Mouse (Mus musculus) gastrocnemius, adult 18-20 months (tissue): ENCODE data around the gene Plekhh1. TPM values are rescaled to one million over a fixed set of nuclear protein-coding genes. Genes with fewer than 3 reads are reported as not detected.
"Not testable (repeated sequence)": the region's sequence is repeated elsewhere in the genome, so short reads cannot be mapped to it uniquely, and the experiment has no call there.

ENCODE experiments used
- DNase-seq: peaks from one replicate; pipeline ENCODE4 v3.0.0; 2021; ENCODE audit warnings: low spot score
- total RNA-seq, 2 experiments: library from RNA; stranded (reverse); gene quantifications; 2 replicates each; pipeline ENCODE4 v1.2.3; 2021

Gene Plekhh1
- total RNA-seq, 2 experiments from 2014 or later: 0.71 to 1.0 TPM

DNA sequence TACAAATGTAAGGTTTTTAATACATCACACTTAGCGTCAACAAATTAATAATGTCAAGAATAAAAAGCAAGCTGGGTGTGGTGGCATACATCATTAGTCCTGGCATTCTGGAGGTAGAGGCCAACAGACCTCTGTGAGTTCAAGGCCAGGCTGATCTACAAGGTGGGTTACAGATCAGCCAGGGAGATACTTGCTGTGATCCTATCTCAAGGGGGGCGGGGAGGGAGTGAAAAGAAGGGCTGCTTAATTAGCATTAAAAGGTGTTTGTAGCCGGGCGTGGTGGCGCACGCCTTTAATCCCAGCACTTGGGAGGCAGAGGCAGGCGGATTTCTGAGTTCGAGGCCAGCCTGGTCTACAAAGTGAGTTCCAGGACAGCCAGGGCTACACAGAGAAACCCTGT is 1.4 kb upstream of the Plekhh1 start:
- DNase-seq: not testable (repeated sequence)

DNA sequence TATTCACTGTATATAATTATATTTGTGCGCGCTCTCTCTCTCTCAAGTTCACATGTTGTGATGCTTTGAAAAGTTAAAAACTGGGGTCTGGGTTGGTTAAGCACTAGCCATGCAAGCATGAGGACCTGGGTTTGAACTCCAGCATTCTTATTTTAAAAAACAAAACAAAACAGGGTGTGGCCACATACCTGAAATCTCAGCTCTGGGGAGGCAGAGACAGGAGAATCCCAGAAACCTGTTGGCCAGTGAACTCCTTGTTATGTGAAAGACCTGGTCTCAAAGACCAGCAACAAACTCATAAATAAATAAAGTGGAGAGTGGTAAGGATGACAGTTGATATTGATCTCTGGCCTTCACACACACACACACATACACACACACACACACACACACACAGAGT is 5.4 kb downstream of the Plekhh1 start:
- DNase-seq: no peak

DNA sequence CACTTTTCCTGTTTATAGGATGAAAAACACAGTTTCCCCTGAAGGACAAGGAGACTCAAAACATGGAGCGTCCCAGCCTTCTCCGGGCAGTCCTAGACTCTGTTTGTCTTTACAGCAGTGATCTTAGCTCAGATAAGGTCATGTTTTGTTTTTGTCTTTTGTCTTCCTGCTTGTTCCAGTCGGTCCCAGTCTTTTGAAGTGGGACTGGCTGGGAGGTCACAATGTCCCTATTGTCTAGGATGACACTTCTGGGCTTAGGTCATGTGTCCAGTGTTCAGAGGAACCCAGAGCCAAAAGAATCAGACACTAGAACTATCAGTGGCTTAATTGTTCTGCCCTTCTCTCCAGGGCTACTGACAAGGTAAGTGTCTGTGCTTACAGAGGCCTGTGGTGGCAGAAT is 6.4 kb downstream of the Plekhh1 start:
- DNase-seq: no peak

GRCm38 (mm10) chr12:79039708-79040107 is 10.7 kb downstream of the Plekhh1 start:
- DNase-seq: no peak

GRCm38 (mm10) chr12:79040201-79040827 is 11.4 kb downstream of the Plekhh1 start:
- no peak for DNase-seq

DNA sequence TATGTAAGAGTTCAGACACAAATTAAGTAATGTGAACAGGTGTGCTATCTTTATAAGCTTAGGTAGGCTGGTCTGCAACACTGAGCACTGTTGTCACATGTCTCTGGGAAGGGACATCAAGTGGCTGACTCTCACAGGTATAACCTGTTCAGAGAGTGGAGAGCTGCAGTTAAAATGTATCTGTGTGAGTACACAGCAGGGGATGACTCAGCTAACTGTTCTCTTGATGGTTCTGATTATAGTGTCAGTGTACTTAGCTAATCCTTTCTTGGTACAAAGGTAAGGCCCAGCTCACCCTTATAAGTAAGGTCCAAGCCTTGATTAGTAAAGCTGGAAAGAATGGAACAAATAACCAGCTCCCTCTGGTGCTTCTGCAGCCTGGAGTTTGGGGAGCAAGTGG is 12.5 kb downstream of the Plekhh1 start:
- no peak for DNase-seq

DNA sequence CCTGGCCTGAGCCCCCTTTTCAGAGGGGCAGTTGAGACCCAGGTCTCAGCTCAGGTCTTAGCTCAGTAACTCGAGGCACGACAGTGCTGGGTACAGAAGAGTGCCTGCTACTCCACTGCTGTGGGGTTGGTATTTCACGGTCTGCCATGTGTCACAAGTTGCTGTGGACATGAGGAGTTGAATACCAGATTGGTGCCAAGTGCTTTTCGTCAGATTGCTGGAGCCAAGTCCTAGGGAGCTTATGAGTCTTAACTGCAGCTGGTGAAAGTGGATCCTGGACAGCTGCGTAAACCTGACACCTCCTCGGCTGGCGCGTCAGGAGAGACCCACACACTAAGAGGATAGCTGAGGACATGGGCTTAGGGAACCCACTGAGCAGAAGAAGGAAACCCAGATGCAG is 15.7 kb downstream of the Plekhh1 start:
- peak; percentile 84 for DNase-seq

DNA sequence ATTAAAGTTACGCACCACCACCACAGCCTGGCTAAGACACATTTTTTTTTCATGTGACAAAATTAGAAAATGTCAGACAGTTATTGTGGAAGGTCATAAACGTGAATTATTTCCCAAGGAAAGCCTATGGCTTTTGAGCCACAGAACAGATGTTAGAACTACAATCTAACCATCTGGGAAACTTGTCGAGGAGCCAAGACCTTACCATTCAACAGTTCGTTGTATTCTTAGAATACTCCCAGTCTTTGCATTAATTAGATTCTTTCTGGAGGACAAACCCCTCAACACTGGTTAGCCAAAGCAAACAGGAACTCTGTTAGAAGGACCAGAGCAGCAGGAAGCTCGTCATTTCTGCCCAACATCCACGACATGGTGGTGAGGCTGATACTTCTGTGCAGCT is 17.2 kb downstream of the Plekhh1 start:
- no peak for DNase-seq

- DNase-seq: no peak
These were observed 18.2 kb downstream of the Plekhh1 start for GRCm38 (mm10) chr12:79047203-79047602.

DNA sequence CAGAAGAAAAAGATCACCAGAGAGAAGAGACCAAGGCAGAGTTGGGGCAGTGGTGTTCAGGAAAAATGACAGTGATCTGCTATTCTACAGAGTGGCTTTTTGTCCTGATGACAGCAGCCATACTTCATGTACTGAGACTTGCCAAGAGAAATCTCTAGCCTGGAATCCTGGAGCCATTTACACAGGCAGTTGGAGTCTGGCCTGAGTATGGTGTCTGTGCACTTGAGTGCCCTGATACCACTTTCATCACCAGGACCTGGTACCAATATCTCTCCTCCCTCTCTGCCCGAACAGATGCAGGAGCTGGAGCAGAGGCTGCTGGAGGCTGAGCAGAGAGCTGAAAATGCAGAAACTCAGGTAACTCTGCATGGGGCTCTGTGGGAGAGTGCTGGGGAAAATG is 19.9 kb downstream of the Plekhh1 start:
- no peak for DNase-seq

DNA sequence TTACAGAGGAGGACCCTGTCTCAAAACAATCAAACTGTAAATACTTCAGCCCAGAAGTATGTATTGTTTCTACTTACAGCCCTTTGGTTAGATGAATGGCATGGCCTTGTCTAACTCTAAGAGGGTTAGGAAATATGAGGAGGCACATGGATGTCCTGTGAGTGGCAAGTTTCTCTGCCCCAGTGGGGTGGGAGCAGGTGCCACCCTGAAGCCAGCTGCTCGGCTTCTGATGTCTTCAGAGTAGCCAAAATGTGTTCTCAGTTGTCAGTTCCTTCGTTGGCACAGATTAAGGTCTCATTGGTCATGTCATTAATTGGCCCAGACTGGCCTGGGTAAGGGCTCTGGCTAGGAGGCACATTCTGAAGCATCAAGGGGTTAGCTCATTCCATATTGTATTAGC is 20.8 kb downstream of the Plekhh1 start:
- DNase-seq: peak; percentile 23

DNA sequence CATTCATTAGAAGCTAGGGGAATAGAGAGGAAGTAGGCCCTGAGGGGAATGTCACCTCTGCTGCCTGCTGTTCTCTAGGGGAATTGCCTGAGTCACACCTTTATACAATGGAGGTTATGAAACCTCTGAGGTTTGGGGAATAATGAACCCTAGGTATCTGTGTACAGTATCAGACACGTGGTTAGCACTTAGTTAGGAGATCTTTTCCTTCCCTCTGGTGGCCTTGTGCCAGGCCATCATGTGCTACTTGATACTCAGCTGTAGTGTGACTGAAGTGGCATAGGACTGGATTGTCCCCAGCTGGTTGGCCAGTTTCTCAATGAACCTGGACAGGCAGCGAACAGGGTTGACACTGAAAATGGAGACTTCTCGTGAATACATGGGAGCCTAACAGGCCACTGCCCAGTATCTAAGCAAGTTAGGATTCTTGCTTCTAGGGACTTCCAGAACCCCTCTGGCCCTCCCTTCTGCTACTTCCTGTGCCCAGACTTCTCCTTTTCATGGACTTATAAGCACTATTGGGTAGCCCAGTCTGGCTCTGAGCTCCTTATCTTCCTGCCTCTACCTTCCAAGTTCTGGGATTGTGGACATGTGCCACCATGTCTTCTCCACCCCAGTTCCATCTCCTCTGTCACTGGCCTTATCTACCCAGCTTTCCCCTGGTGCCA is 21.7 kb downstream of the Plekhh1 start:
- no peak for DNase-seq

DNA sequence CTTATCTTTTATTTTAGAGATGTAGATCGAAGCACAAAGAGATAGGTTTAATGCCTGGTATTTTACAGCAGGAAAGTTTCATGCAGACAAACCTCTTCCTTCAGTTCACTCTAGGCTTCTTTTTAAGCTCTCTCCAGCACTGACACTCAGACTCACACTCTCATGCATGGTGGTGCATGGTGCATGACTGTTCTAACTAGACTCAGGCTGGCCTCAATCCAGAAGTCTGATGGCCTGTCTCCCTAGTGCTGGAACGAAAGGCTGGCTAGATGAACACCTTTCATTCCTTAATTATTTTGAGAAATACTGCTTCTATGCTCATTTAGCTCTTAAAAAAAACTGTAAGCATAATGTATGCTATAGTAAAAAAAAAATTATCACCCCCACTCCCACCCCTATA is 23.1 kb downstream of the Plekhh1 start:
- no peak for DNase-seq

- no peak for DNase-seq
These were observed 26.3 kb downstream of the Plekhh1 start for GRCm38 (mm10) chr12:79055276-79055675.

DNA sequence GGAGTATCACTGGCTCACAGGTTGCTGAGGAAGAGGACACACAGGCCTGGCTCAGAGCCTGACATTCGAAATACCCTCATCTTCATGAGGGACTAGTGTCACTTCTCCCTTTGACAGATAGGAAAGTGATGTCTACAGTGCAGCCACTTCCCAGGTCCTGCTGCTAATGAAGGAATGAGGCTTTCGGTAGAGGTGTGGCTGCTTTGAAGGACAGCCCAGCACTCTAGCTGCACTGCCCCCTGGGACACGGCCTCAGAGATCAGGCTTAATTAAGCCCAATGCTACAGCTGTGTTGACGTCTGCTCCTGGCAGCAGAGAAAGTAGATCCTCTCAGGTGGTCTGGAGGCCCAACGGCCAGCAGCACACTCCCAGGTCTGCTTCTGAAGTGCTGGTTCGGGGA is 30.6 kb downstream of the Plekhh1 start:
- no peak for DNase-seq

DNA sequence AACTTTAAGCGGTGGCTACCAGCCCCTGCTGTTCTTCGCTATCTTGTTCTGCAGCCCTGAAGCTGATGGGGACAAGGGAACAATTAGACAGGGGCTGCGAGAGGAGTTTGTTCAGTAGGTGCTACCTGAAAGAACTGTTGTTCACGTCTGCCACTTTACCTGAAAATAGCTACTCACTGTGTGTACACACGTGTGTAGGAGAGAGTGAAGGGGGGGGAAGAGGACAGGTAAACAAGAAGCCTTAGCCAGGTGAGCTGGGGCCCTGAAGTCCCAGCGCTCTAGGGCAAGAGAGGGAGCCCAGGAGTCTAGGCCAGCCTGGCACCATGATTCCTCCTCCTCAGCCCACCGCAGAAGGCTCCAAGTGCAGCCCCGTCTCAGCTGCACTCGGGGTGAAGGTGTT is 31.2 kb downstream of the Plekhh1 start:
- DNase-seq: no peak

DNA sequence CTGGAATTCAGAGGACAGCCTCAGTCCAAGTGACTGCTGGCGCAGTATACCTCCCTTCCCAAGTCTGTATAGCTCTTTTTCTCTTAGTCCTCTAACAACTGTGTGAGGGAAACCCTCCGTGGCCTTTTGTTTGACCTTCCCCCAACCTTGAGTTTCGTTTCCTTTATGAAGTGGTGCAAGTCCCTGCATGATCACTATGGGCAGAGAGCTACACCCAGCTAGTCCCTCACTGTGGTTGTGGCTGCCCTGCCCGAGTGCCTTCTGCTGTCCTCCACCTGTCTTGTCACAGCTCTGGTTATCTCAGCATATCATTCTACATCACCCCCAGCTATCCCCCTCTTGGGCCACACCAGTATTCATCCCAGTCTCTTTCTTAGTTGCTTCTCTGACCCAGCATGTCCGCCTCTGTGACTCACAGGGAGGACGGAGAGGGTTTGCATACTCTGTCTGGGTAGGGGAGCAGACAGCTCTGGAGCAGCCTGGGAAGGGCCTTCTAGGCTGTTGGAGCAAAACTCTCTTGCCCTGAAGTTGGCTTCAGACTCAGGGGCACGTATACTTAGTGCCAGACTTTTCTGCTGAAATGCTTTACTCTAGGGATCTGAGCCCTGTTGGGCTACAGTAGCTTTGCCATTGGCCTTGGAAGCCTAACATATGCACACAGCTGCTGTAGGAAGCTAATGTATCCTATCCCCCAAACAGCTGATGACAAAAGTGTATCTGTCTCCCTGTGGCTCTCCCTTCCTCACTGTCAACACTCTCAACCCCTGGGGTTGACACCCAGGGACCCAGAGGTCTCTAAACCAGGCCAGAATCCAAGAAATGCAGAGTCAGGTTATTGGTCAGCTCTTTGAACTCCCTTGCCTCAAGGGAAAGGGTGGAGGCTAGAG is 32.0 kb downstream of the Plekhh1 start:
- no peak for DNase-seq

DNA sequence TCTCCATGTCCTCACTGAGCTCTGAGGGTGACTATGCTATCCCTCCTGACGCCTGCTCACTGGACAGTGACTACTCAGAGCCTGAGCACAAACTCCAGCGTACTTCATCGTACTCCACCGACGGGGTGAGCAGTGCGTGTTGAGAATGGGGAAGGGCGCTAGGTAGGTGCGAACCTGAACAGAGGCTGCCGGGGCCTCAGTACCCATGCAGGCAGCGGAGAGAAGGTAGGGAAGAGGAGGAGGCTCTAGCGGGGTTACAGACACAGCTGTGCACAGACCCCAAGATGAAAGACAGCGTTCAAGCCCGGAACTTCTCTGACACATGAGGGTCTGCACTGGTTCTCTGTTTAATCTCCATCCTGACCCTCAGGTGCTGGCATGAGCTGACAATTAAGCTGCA is 35.5 kb downstream of the Plekhh1 start:
- DNase-seq: no peak

DNA sequence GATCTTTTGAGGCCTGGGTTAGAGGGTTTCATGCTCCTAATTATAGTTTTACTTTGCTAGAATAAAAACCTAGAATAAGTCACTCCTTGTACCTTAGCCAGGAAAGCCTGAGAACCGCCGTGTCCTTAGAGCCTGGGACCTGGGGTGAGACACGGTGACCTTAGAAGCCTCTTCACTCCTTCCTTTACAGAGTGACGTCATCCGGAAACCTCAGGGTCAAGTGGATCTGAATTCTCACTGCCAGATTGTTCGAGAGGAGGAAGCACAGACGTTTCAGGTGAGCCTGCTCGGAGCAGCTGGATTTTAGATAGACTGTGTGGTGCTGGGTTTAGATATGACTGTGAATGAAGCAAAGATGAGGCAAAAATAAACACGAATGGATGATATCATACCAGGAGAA is 37.5 kb downstream of the Plekhh1 start:
- DNase-seq: no peak

- peak; percentile 63 for DNase-seq
These were observed 38.6 kb downstream of the Plekhh1 start for GRCm38 (mm10) chr12:79067526-79067925.

- DNase-seq: no peak
These were observed 39.3 kb downstream of the Plekhh1 start for GRCm38 (mm10) chr12:79068306-79068705.

GRCm38 (mm10) chr12:79069187-79069608 is 40.2 kb downstream of the Plekhh1 start:
- DNase-seq: no peak
